Mouse (Mus musculus) cerebellum, postnatal 4 days (tissue): ENCODE measurements around the gene Vrk2.
A peak's percentile ranks its signal among the peaks of the same experiment; 100 is the strongest.

ENCODE experiments used
- DNase-seq, 2 experiments: peaks; one replicate each; pipeline ENCODE4 v3.0.0; 2022; ENCODE audit warnings: low spot score in 2 of 2, mixed read lengths in 1 of 2

Vrk2 gene

GRCm38 (mm10) chr11:26551551-26551950, 42.2 kb downstream of the Vrk2 start:
- DNase-seq = no peak

GRCm38 (mm10) chr11:26537816-26538215, 56.0 kb downstream of the Vrk2 start:
- no peak for DNase-seq

GRCm38 (mm10) chr11:26533828-26534119, 60.0 kb downstream of the Vrk2 start:
- no peak for DNase-seq

- no peak for DNase-seq
Observed at GRCm38 (mm10) chr11:26532994-26533827, 60.6 kb downstream of the Vrk2 start.

- no peak for DNase-seq
Observed at GRCm38 (mm10) chr11:26526861-26527260, 66.9 kb downstream of the Vrk2 start.

GRCm38 (mm10) chr11:26518991-26519390, 74.8 kb downstream of the Vrk2 start:
- DNase-seq = no peak

- no peak for DNase-seq
Observed at GRCm38 (mm10) chr11:26516086-26516485, 77.7 kb downstream of the Vrk2 start.

GRCm38 (mm10) chr11:26513683-26514082, 80.1 kb downstream of the Vrk2 start:
- DNase-seq = no peak

GRCm38 (mm10) chr11:26495951-26496350, 97.8 kb downstream of the Vrk2 start:
- no peak for DNase-seq

- DNase-seq = peak in 1 of 2 experiments; percentile 3
Observed at GRCm38 (mm10) chr11:26489761-26490466, 103.9 kb downstream of the Vrk2 start.

GRCm38 (mm10) chr11:26481691-26482242, 112.0 kb downstream of the Vrk2 start:
- no peak for DNase-seq

- DNase-seq = no peak
Observed at GRCm38 (mm10) chr11:26477037-26477739, 116.6 kb downstream of the Vrk2 start.

GRCm38 (mm10) chr11:26454081-26454480, 139.7 kb downstream of the Vrk2 start:
- no peak for DNase-seq

- no peak for DNase-seq
Observed at GRCm38 (mm10) chr11:26452693-26453092, 141.1 kb downstream of the Vrk2 start.

- no peak for DNase-seq
Observed at GRCm38 (mm10) chr11:26451228-26451627, 142.6 kb downstream of the Vrk2 start.

GRCm38 (mm10) chr11:26450636-26451035, 143.2 kb downstream of the Vrk2 start:
- no peak for DNase-seq

- no peak for DNase-seq
Observed at GRCm38 (mm10) chr11:26449789-26450188, 144.0 kb downstream of the Vrk2 start.

GRCm38 (mm10) chr11:26444374-26444773, 149.4 kb downstream of the Vrk2 start:
- DNase-seq = no peak

GRCm38 (mm10) chr11:26441121-26441520, 152.7 kb downstream of the Vrk2 start:
- no peak for DNase-seq

GRCm38 (mm10) chr11:26437818-26438217, 156.0 kb downstream of the Vrk2 start:
- DNase-seq = peak in 1 of 2 experiments; percentile 7

- no peak for DNase-seq
Observed at GRCm38 (mm10) chr11:26434229-26434628, 159.6 kb downstream of the Vrk2 start.

- no peak for DNase-seq
Observed at GRCm38 (mm10) chr11:26421472-26421871, 172.3 kb downstream of the Vrk2 start.
